Mouse (Mus musculus): Measurements from ENCODE around the gene Gm7951. TPM values are rescaled to one million over a fixed set of nuclear protein-coding genes. Genes with fewer than 3 reads are reported as not detected.

Gene Gm7951
- not detected in 2 replicates for polyA plus RNA-seq (2012; rRNA removed)

GRCm38 (mm10) chr14:42117269-42117668, at the start of gene Gm7951:
TSS of gene Gm7951 (minus strand) at chr14:42117369.

GRCm38 (mm10) chr14:42162522-42162921, 45.4 kb upstream of the Gm7951 start, which contains the start of gene Gm17027:
TSS of gene Gm17027 (minus strand) at chr14:42162622.

Other genes starting within 250 kb of the Gm7951 start
- not detected in 2 replicates for gene Gm7980, start 210.1 kb downstream of the Gm7951 start, polyA plus RNA-seq (2012; rRNA removed)
- not detected in 2 replicates for gene 1700049E17Rik1, start 192.4 kb downstream of the Gm7951 start, polyA plus RNA-seq (2012; rRNA removed)
- gene 1700024B05Rik, start 173.4 kb downstream of the Gm7951 start, polyA plus RNA-seq (2012; rRNA removed), result not detected in 2 replicates
- not detected in 2 replicates for gene Gm6401, start 149.4 kb downstream of the Gm7951 start, polyA plus RNA-seq (2012; rRNA removed)
- not detected in 2 replicates for gene Gm3543, start 134.0 kb downstream of the Gm7951 start, polyA plus RNA-seq (2012; rRNA removed)
- not detected in 2 replicates for gene Gm17027, start 45.3 kb upstream of the Gm7951 start, polyA plus RNA-seq (2012; rRNA removed)
- not detected in 2 replicates for gene Gm3573, start 73.4 kb upstream of the Gm7951 start, polyA plus RNA-seq (2012; rRNA removed)
- not detected in 2 replicates for gene Gm17026, start 142.7 kb upstream of the Gm7951 start, polyA plus RNA-seq (2012; rRNA removed)
- not detected in 2 replicates for gene Gm9611, start 180.0 kb upstream of the Gm7951 start, polyA plus RNA-seq (2012; rRNA removed)
- not detected in 2 replicates for gene Gm7995, start 192.8 kb upstream of the Gm7951 start, polyA plus RNA-seq (2012; rRNA removed)

Measured in liver, embryonic 18 days (tissue).